Comparison of ENCODE assay signal across 19 mouse cellular contexts in genomic region chr8:70871195-70871807, GRCm38 (mm10). TPM values are rescaled to one million over a fixed set of nuclear protein-coding genes. Genes with fewer than 3 reads are reported as not detected.
A peak's percentile ranks its signal among the peaks of the same experiment; 100 is the strongest.
DNase-seq lines count a peak whose midpoint lies in the region; ATAC-seq lines count a peak whose summit lies in the region.
"Had no signal": no experiment of that assay in that cellular context is flagged by ENCODE, and none has a peak within 500 bp of the region (broad histone marks: within the 10 kb centered on the region; RNA-seq: fewer than 3 reads in every experiment).

No protein-coding gene starts in this region.

- 82% methylated on average over 5 of the region's 5 CpGs for WGBS in forebrain, embryonic 13.5 days
- WGBS in forebrain, embryonic 14.5 days, result 79% methylated on average over 5 of the region's 5 CpGs
- 89% methylated on average over 5 of the region's 5 CpGs for WGBS in hindbrain, embryonic 12.5 days
- 85% methylated on average over 5 of the region's 5 CpGs for WGBS in hindbrain, embryonic 14.5 days
- 88% methylated on average over 5 of the region's 5 CpGs for WGBS in midbrain, embryonic 12.5 days
- WGBS in midbrain, embryonic 15.5 days, result 84% methylated on average over 5 of the region's 5 CpGs
- WGBS in embryonic facial prominence, embryonic 10.5 days, result 87% methylated on average over 5 of the region's 5 CpGs

- peak overlapping the region; percentile 34 for H3K9ac ChIP-seq in forebrain, embryonic 13.5 days
- H3K9ac ChIP-seq in forebrain, embryonic 14.5 days (ENCODE audit: low read length), result no peak overlapping the region
- 0 out of 2 replicates have a peak overlapping the region, but pooled peaks have one; percentile 3 for H3K9ac ChIP-seq in hindbrain, embryonic 12.5 days
- H3K9ac ChIP-seq in hindbrain, embryonic 14.5 days, result no peak overlapping the region
- 0 out of 2 replicates have a peak overlapping the region, but pooled peaks have one; percentile 25 for H3K9ac ChIP-seq in midbrain, embryonic 12.5 days (replicated peaks)
- H3K9ac ChIP-seq in midbrain, embryonic 15.5 days, result no peak overlapping the region
- H3K9ac ChIP-seq: kidney, embryonic 15.5 days had no signal

- H3K27me3 ChIP-seq in forebrain, embryonic 13.5 days, result no peaks in the 10 kb centered on the region
- no peaks in the 10 kb centered on the region for H3K27me3 ChIP-seq in forebrain, embryonic 14.5 days (replicated peaks; ENCODE audit: control insufficient read depth, insufficient read depth, low read length)
- no peaks in the 10 kb centered on the region for H3K27me3 ChIP-seq in hindbrain, embryonic 12.5 days
- no peaks in the 10 kb centered on the region for H3K27me3 ChIP-seq in hindbrain, embryonic 14.5 days (ENCODE audit: control insufficient read depth, insufficient read depth, low read length)
- peaks cover 12% of the 10 kb centered on the region for H3K27me3 ChIP-seq in midbrain, embryonic 12.5 days
- H3K27me3 ChIP-seq in midbrain, embryonic 15.5 days (replicated peaks), result no peaks in the 10 kb centered on the region
- no peaks in the 10 kb centered on the region for H3K27me3 ChIP-seq in embryonic facial prominence, embryonic 10.5 days (replicated peaks; ENCODE audit: low read depth, poor library complexity, severe bottlenecking)
- H3K27me3 ChIP-seq: kidney, embryonic 15.5 days; Patski had no signal

- no peaks in the 10 kb centered on the region for H3K9me3 ChIP-seq in forebrain, embryonic 13.5 days (replicated peaks)
- H3K9me3 ChIP-seq in forebrain, embryonic 14.5 days (replicated peaks; ENCODE audit: control insufficient read depth, low read length), result no peaks in the 10 kb centered on the region
- H3K9me3 ChIP-seq in hindbrain, embryonic 12.5 days (replicated peaks), result no peaks in the 10 kb centered on the region
- no peaks in the 10 kb centered on the region for H3K9me3 ChIP-seq in hindbrain, embryonic 14.5 days (ENCODE audit: control insufficient read depth, low read length)
- H3K9me3 ChIP-seq in midbrain, embryonic 12.5 days, result no peaks in the 10 kb centered on the region
- H3K9me3 ChIP-seq in midbrain, embryonic 15.5 days, result no peaks in the 10 kb centered on the region
- no peaks in the 10 kb centered on the region for H3K9me3 ChIP-seq in embryonic facial prominence, embryonic 10.5 days
- H3K9me3 ChIP-seq: kidney, embryonic 15.5 days had no signal

- no peak overlapping the region for H3K27ac ChIP-seq in forebrain, embryonic 13.5 days
- no peak overlapping the region for H3K27ac ChIP-seq in forebrain, embryonic 14.5 days (ENCODE audit: low read depth, low read length)
- no peak overlapping the region for H3K27ac ChIP-seq in hindbrain, embryonic 12.5 days
- no peak overlapping the region for H3K27ac ChIP-seq in hindbrain, embryonic 14.5 days
- no peak overlapping the region for H3K27ac ChIP-seq in midbrain, embryonic 12.5 days (replicated peaks)
- H3K27ac ChIP-seq in midbrain, embryonic 15.5 days, result no peak overlapping the region
- H3K27ac ChIP-seq in embryonic facial prominence, embryonic 10.5 days (replicated peaks), result no peak overlapping the region
- H3K27ac ChIP-seq: gastrocnemius, adult 2 months; hindbrain, postnatal 0 days; kidney, embryonic 15.5 days had no signal

- no peak for DNase-seq in forebrain, embryonic 14.5 days (ENCODE audit: low spot score)
- DNase-seq in hindbrain, embryonic 14.5 days (ENCODE audit: low spot score), result no peak
- DNase-seq in embryonic facial prominence, embryonic 10.5 days (ENCODE audit: low spot score), result no peak
- DNase-seq in layer of hippocampus, adult 9-11 months, result no peak
- DNase-seq: adrenal gland, adult 8-10 months; cerebellum, postnatal 25 days; gastrocnemius, adult 2 months; kidney, postnatal 4 days; lung, adult 18-20 months; right cerebral cortex, postnatal 4 days; thymus, adult 2 months had no signal

- no peak overlapping the region for H3K4me2 ChIP-seq in forebrain, embryonic 13.5 days
- H3K4me2 ChIP-seq in forebrain, embryonic 14.5 days (ENCODE audit: low read length), result no peak overlapping the region
- no peak overlapping the region for H3K4me2 ChIP-seq in hindbrain, embryonic 12.5 days (replicated peaks)
- H3K4me2 ChIP-seq in hindbrain, embryonic 14.5 days (replicated peaks), result no peak overlapping the region
- no peak overlapping the region for H3K4me2 ChIP-seq in midbrain, embryonic 12.5 days (replicated peaks)
- H3K4me2 ChIP-seq in midbrain, embryonic 15.5 days, result no peak overlapping the region
- H3K4me2 ChIP-seq: kidney, embryonic 15.5 days had no signal

- no peak overlapping the region for H3K4me3 ChIP-seq in forebrain, embryonic 13.5 days
- no peak overlapping the region for H3K4me3 ChIP-seq in forebrain, embryonic 14.5 days (ENCODE audit: low read depth, low read length)
- H3K4me3 ChIP-seq in hindbrain, embryonic 12.5 days, result no peak overlapping the region
- H3K4me3 ChIP-seq in hindbrain, embryonic 14.5 days (replicated peaks; ENCODE audit: low read length), result no peak overlapping the region
- no peak overlapping the region for H3K4me3 ChIP-seq in midbrain, embryonic 12.5 days
- no peak overlapping the region for H3K4me3 ChIP-seq in midbrain, embryonic 15.5 days
- H3K4me3 ChIP-seq in embryonic facial prominence, embryonic 10.5 days, result peak overlapping the region; percentile 14
- H3K4me3 ChIP-seq: gastrocnemius, adult 2 months; kidney, embryonic 15.5 days had no signal

- H3K36me3 ChIP-seq in forebrain, embryonic 13.5 days (ENCODE audit: poor library complexity, severe bottlenecking), result peaks cover 12% of the 10 kb centered on the region
- peaks cover 9% of the 10 kb centered on the region for H3K36me3 ChIP-seq in forebrain, embryonic 14.5 days (ENCODE audit: control insufficient read depth, insufficient read depth, low read length)
- peaks cover 11% of the 10 kb centered on the region for H3K36me3 ChIP-seq in hindbrain, embryonic 12.5 days
- peaks cover 7% of the 10 kb centered on the region; the same call in 1 of the 2 replicates for H3K36me3 ChIP-seq in hindbrain, embryonic 14.5 days (replicated peaks; ENCODE audit: control insufficient read depth, insufficient read depth)
- peaks cover 9% of the 10 kb centered on the region for H3K36me3 ChIP-seq in midbrain, embryonic 12.5 days
- no peaks in the 10 kb centered on the region for H3K36me3 ChIP-seq in midbrain, embryonic 15.5 days (replicated peaks)
- H3K36me3 ChIP-seq in embryonic facial prominence, embryonic 10.5 days (replicated peaks), result peaks cover 16% of the 10 kb centered on the region

- peaks cover 42% of the 10 kb centered on the region for H3K4me1 ChIP-seq in forebrain, embryonic 13.5 days
- H3K4me1 ChIP-seq in forebrain, embryonic 14.5 days (ENCODE audit: control insufficient read depth, insufficient read depth, low read length), result peaks cover 16% of the 10 kb centered on the region
- peaks cover 40% of the 10 kb centered on the region for H3K4me1 ChIP-seq in hindbrain, embryonic 12.5 days
- H3K4me1 ChIP-seq in hindbrain, embryonic 14.5 days (replicated peaks; ENCODE audit: control insufficient read depth, insufficient read depth, low read length), result peaks cover 18% of the 10 kb centered on the region
- peaks cover 38% of the 10 kb centered on the region for H3K4me1 ChIP-seq in midbrain, embryonic 12.5 days
- peaks cover 49% of the 10 kb centered on the region for H3K4me1 ChIP-seq in midbrain, embryonic 15.5 days
- H3K4me1 ChIP-seq in embryonic facial prominence, embryonic 10.5 days, result peaks cover 50% of the 10 kb centered on the region

- no peak for ATAC-seq in forebrain, embryonic 13.5 days
- ATAC-seq in forebrain, embryonic 14.5 days, result no peak
- no peak for ATAC-seq in hindbrain, embryonic 12.5 days (ENCODE audit: low FRiP score)
- ATAC-seq in hindbrain, embryonic 14.5 days (ENCODE audit: low FRiP score), result no peak
- ATAC-seq in midbrain, embryonic 12.5 days (ENCODE audit: low FRiP score, low read depth), result no peak
- ATAC-seq in midbrain, embryonic 15.5 days (replicated peaks), result no peak
- ATAC-seq: hindbrain, postnatal 0 days; intestine, postnatal 0 days; Patski had no signal

RNA-seq across cellular contexts. Expression of gene Ccdc124, which starts 2.4 kb away (rescaled TPM):
- polyA plus RNA-seq in forebrain, embryonic 13.5 days (2015; fragmentation: Nextera tagmentation; extraction: Ambion mirVana), result 169 and 179 TPM in 2 replicates
- 177 and 182 TPM in 2 replicates for polyA plus RNA-seq in forebrain, embryonic 14.5 days (2014; fragmentation: Nextera tagmentation; extraction: Ambion mirVana)
- 131 and 139 TPM in 2 replicates for polyA plus RNA-seq in hindbrain, embryonic 12.5 days (2016; fragmentation: Nextera tagmentation; extraction: Ambion mirVana)
- polyA plus RNA-seq in hindbrain, embryonic 14.5 days (2014; fragmentation: Nextera tagmentation; extraction: Ambion mirVana), result 155 and 158 TPM in 2 replicates
- polyA plus RNA-seq in midbrain, embryonic 12.5 days (2016; fragmentation: Nextera tagmentation; extraction: Ambion mirVana), result 145 and 152 TPM in 2 replicates
- polyA plus RNA-seq in midbrain, embryonic 15.5 days (2015; fragmentation: Nextera tagmentation; extraction: Ambion mirVana), result 173 and 180 TPM in 2 replicates
- 173 and 179 TPM in 2 replicates for polyA plus RNA-seq in embryonic facial prominence, embryonic 10.5 days (2016; fragmentation: Nextera tagmentation; extraction: Ambion mirVana)

RNA-seq across cellular contexts. Expression of gene Kcnn1, which starts 8.2 kb away (rescaled TPM):
- polyA plus RNA-seq in forebrain, embryonic 13.5 days (2015; fragmentation: Nextera tagmentation; extraction: Ambion mirVana), result 11.2 and 13.5 TPM in 2 replicates
- polyA plus RNA-seq in forebrain, embryonic 14.5 days (2014; fragmentation: Nextera tagmentation; extraction: Ambion mirVana), result 7.3 and 11.3 TPM in 2 replicates
- polyA plus RNA-seq in hindbrain, embryonic 12.5 days (2016; fragmentation: Nextera tagmentation; extraction: Ambion mirVana), result 22.1 and 23.8 TPM in 2 replicates
- 10.0 and 14.3 TPM in 2 replicates for polyA plus RNA-seq in hindbrain, embryonic 14.5 days (2014; fragmentation: Nextera tagmentation; extraction: Ambion mirVana)
- 27.4 TPM in 2 replicates for polyA plus RNA-seq in midbrain, embryonic 12.5 days (2016; fragmentation: Nextera tagmentation; extraction: Ambion mirVana)
- polyA plus RNA-seq in midbrain, embryonic 15.5 days (2015; fragmentation: Nextera tagmentation; extraction: Ambion mirVana), result 19.0 and 20.6 TPM in 2 replicates
- polyA plus RNA-seq in embryonic facial prominence, embryonic 10.5 days (2016; fragmentation: Nextera tagmentation; extraction: Ambion mirVana), result 4.7 and 5.1 TPM in 2 replicates

RNA-seq across cellular contexts. Expression of gene Slc5a5, which starts 21.3 kb away (rescaled TPM):
- 0.50 and 0.67 TPM in 2 replicates for polyA plus RNA-seq in forebrain, embryonic 13.5 days (2015; fragmentation: Nextera tagmentation; extraction: Ambion mirVana)
- 0.60 and 0.89 TPM in 2 replicates for polyA plus RNA-seq in forebrain, embryonic 14.5 days (2014; fragmentation: Nextera tagmentation; extraction: Ambion mirVana)
- polyA plus RNA-seq in hindbrain, embryonic 12.5 days (2016; fragmentation: Nextera tagmentation; extraction: Ambion mirVana), result 0.25 and 0.68 TPM in 2 replicates
- polyA plus RNA-seq in hindbrain, embryonic 14.5 days (2014; fragmentation: Nextera tagmentation; extraction: Ambion mirVana), result 1.5 and 1.8 TPM in 2 replicates
- 0.55 and 0.69 TPM in 2 replicates for polyA plus RNA-seq in midbrain, embryonic 12.5 days (2016; fragmentation: Nextera tagmentation; extraction: Ambion mirVana)
- 1.9 and 2.0 TPM in 2 replicates for polyA plus RNA-seq in midbrain, embryonic 15.5 days (2015; fragmentation: Nextera tagmentation; extraction: Ambion mirVana)
- 0.30 and 0.40 TPM in 2 replicates for polyA plus RNA-seq in embryonic facial prominence, embryonic 10.5 days (2016; fragmentation: Nextera tagmentation; extraction: Ambion mirVana)

RNA-seq across cellular contexts. Expression of gene Rpl18a, which starts 25.9 kb away (rescaled TPM):
- polyA plus RNA-seq in forebrain, embryonic 13.5 days (2015; fragmentation: Nextera tagmentation; extraction: Ambion mirVana), result 3,255 and 3,517 TPM in 2 replicates
- polyA plus RNA-seq in forebrain, embryonic 14.5 days (2014; fragmentation: Nextera tagmentation; extraction: Ambion mirVana), result 2,846 and 4,258 TPM in 2 replicates
- polyA plus RNA-seq in hindbrain, embryonic 12.5 days (2016; fragmentation: Nextera tagmentation; extraction: Ambion mirVana), result 2,266 and 2,767 TPM in 2 replicates
- 2,214 and 2,704 TPM in 2 replicates for polyA plus RNA-seq in hindbrain, embryonic 14.5 days (2014; fragmentation: Nextera tagmentation; extraction: Ambion mirVana)
- 2,550 and 2,750 TPM in 2 replicates for polyA plus RNA-seq in midbrain, embryonic 12.5 days (2016; fragmentation: Nextera tagmentation; extraction: Ambion mirVana)
- 2,076 and 2,093 TPM in 2 replicates for polyA plus RNA-seq in midbrain, embryonic 15.5 days (2015; fragmentation: Nextera tagmentation; extraction: Ambion mirVana)
- polyA plus RNA-seq in embryonic facial prominence, embryonic 10.5 days (2016; fragmentation: Nextera tagmentation; extraction: Ambion mirVana), result 3,888 and 3,901 TPM in 2 replicates

RNA-seq across cellular contexts. Expression of gene Arrdc2, which starts 31.8 kb away (rescaled TPM):
- polyA plus RNA-seq in forebrain, embryonic 13.5 days (2015; fragmentation: Nextera tagmentation; extraction: Ambion mirVana), result 5.6 and 5.7 TPM in 2 replicates
- polyA plus RNA-seq in forebrain, embryonic 14.5 days (2014; fragmentation: Nextera tagmentation; extraction: Ambion mirVana), result 6.8 and 7.4 TPM in 2 replicates
- 9.8 and 11.1 TPM in 2 replicates for polyA plus RNA-seq in hindbrain, embryonic 12.5 days (2016; fragmentation: Nextera tagmentation; extraction: Ambion mirVana)
- 7.2 and 8.7 TPM in 2 replicates for polyA plus RNA-seq in hindbrain, embryonic 14.5 days (2014; fragmentation: Nextera tagmentation; extraction: Ambion mirVana)
- polyA plus RNA-seq in midbrain, embryonic 12.5 days (2016; fragmentation: Nextera tagmentation; extraction: Ambion mirVana), result 10.4 and 10.5 TPM in 2 replicates
- 8.1 and 8.6 TPM in 2 replicates for polyA plus RNA-seq in midbrain, embryonic 15.5 days (2015; fragmentation: Nextera tagmentation; extraction: Ambion mirVana)
- polyA plus RNA-seq in embryonic facial prominence, embryonic 10.5 days (2016; fragmentation: Nextera tagmentation; extraction: Ambion mirVana), result 5.1 and 5.8 TPM in 2 replicates

Comparison
In these comparisons a context has a peak if more than half of its experiments do, and no peak if none do; other contexts are left out.
1. H3K9ac ChIP-seq: peak in forebrain, embryonic 13.5 days (single experiment), hindbrain, embryonic 12.5 days (single experiment) and midbrain, embryonic 12.5 days (single experiment); none in forebrain, embryonic 14.5 days (single experiment), hindbrain, embryonic 14.5 days (single experiment) and midbrain, embryonic 15.5 days (single experiment).